Mouse (Mus musculus) heart, embryonic 12.5 days (tissue): ENCODE results near the gene Naglu. TPM values are rescaled to one million over a fixed set of nuclear protein-coding genes. Genes with fewer than 3 reads are reported as not detected.

Experiments
- ATAC-seq: fragments of 200-750 bp; cut with Nextera tagmentation; 2 replicates; pipeline ENCODE4 v1.8.0; 2017; ENCODE audit warnings: moderate TSS enrichment, moderate library complexity; ENCODE audit not compliant: insufficient number of reproducible peaks, low FRiP score
- H3K27ac ChIP-seq: fragments of 300-500 bp; sonication (generic); 2 replicates; pipeline ENCODE4 v1.5.1; 2016; ENCODE audit warnings: mild to moderate bottlenecking, moderate library complexity; ENCODE audit not compliant: poor library complexity, severe bottlenecking
- H3K27me3 ChIP-seq: fragments of 300-500 bp; sonication (generic); replicated peaks from 2 replicates; pipeline ENCODE4 v1.6.1; 2016; ENCODE audit warnings: mild to moderate bottlenecking, moderate library complexity
- H3K36me3 ChIP-seq: fragments of 300-500 bp; sonication (generic); 2 replicates; pipeline ENCODE4 v1.6.1; 2016; ENCODE audit warnings: mild to moderate bottlenecking, moderate library complexity
- H3K4me1 ChIP-seq: fragments of 300-500 bp; sonication (generic); replicated peaks from 2 replicates; pipeline ENCODE4 v1.6.1; 2016; ENCODE audit warnings: mild to moderate bottlenecking
- H3K4me2 ChIP-seq: fragments of 300-500 bp; sonication (generic); 2 replicates; pipeline ENCODE4 v1.6.1; 2016; ENCODE audit warnings: mild to moderate bottlenecking, moderate library complexity
- H3K4me3 ChIP-seq: fragments of 300-500 bp; sonication (generic); 2 replicates; pipeline ENCODE4 v1.5.1; 2016; ENCODE audit warnings: mild to moderate bottlenecking
- H3K9ac ChIP-seq: fragments of 300-500 bp; sonication (generic); 2 replicates; pipeline ENCODE4 v1.6.1; 2016; ENCODE audit warnings: mild to moderate bottlenecking, moderate library complexity
- H3K9me3 ChIP-seq: fragments of 300-500 bp; sonication (generic); replicated peaks from 2 replicates; pipeline ENCODE4 v1.6.1; 2016; ENCODE audit warnings: mild to moderate bottlenecking, moderate library complexity
- WGBS: fragments of 180-500 bp; shearing (Covaris S2); methylation state at CpG from one replicate; pipeline ENCODE4 v1.1.7; 2016; 5-methylcytosine and 5-hydroxymethylcytosine counted together
- polyA plus RNA-seq: library from polyadenylated mRNA; unstranded; fragments of >200 nt; fragmentation: Nextera tagmentation; extraction: Ambion mirVana; gene quantifications from 2 replicates; pipeline ENCODE4 v1.2.1, GENCODE M21; 2016

The Naglu gene
- polyA plus RNA-seq, 1 experiment from 2014 or later = 18.1 TPM

- ATAC-seq = no peak
- Histone ChIP-seq H3K4me3 (no peak overlapping the region), H3K9ac (no peak overlapping the region), H3K4me1 (no peaks in the 10 kb centered on the region), H3K4me2 (no peak overlapping the region), H3K9me3 (no peaks in the 10 kb centered on the region), H3K27me3 (no peaks in the 10 kb centered on the region), H3K27ac (no peak overlapping the region), H3K36me3 (peaks cover 91% of the 10 kb centered on the region)
- 73% methylated on average over 10 of the region's 10 CpGs for WGBS
Measured at GRCm38 (mm10) chr11:101037795-101038194, 32.0 kb upstream of the Naglu start.

GRCm38 (mm10) chr11:101045826-101046225 is 24.0 kb upstream of the Naglu start:
- Histone ChIP-seq H3K4me2 (no peak overlapping the region), H3K27me3 (no peaks in the 10 kb centered on the region), H3K9ac (no peak overlapping the region), H3K4me1 (peaks cover 14% of the 10 kb centered on the region), H3K27ac (no peak overlapping the region), H3K4me3 (no peak overlapping the region), H3K9me3 (no peaks in the 10 kb centered on the region), H3K36me3 (peaks cover 99% of the 10 kb centered on the region)
- ATAC-seq = no peak
- 91% methylated on average over 4 of the region's 4 CpGs for WGBS

- 31% methylated on average over 9 of the region's 9 CpGs for WGBS
- H3K4me1 ChIP-seq = peaks cover 14% of the 10 kb centered on the region
- no peak for ATAC-seq
- H3K9ac ChIP-seq = peak overlapping the region; percentile 35; the same call in 1 of the 2 replicates
- H3K27ac ChIP-seq = peak overlapping the region; percentile 39; the same call in 1 of the 2 replicates
- no peak overlapping the region for H3K4me3 ChIP-seq
- peaks cover 97% of the 10 kb centered on the region for H3K36me3 ChIP-seq
- no peak overlapping the region for H3K4me2 ChIP-seq
- no peaks in the 10 kb centered on the region for H3K9me3 ChIP-seq
- H3K27me3 ChIP-seq = no peaks in the 10 kb centered on the region
Measured at GRCm38 (mm10) chr11:101046440-101046839, 23.4 kb upstream of the Naglu start.

GRCm38 (mm10) chr11:101047502-101047901 is 22.3 kb upstream of the Naglu start:
- H3K9ac ChIP-seq = no peak overlapping the region
- no peaks in the 10 kb centered on the region for H3K27me3 ChIP-seq
- no peaks in the 10 kb centered on the region for H3K9me3 ChIP-seq
- peaks cover 14% of the 10 kb centered on the region for H3K4me1 ChIP-seq
- 76% methylated on average over 3 of the region's 3 CpGs for WGBS
- peaks cover 98% of the 10 kb centered on the region for H3K36me3 ChIP-seq
- no peak overlapping the region for H3K27ac ChIP-seq
- no peak for ATAC-seq
- H3K4me2 ChIP-seq = no peak overlapping the region
- H3K4me3 ChIP-seq = no peak overlapping the region

GRCm38 (mm10) chr11:101050359-101050758 is 19.5 kb upstream of the Naglu start:
- H3K27ac ChIP-seq = no peak overlapping the region
- no peaks in the 10 kb centered on the region for H3K27me3 ChIP-seq
- peaks cover 4% of the 10 kb centered on the region for H3K9me3 ChIP-seq
- H3K9ac ChIP-seq = no peak overlapping the region
- H3K4me3 ChIP-seq = no peak overlapping the region
- no peak for ATAC-seq
- peaks cover 16% of the 10 kb centered on the region for H3K4me1 ChIP-seq
- H3K36me3 ChIP-seq = peaks cover 97% of the 10 kb centered on the region
- WGBS = 90% methylated on average over 9 of the region's 9 CpGs
- no peak overlapping the region for H3K4me2 ChIP-seq

- no peak for ATAC-seq
- no peak overlapping the region for H3K9ac ChIP-seq
Measured at GRCm38 (mm10) chr11:101051051-101051493, 18.7 kb upstream of the Naglu start.

GRCm38 (mm10) chr11:101051617-101052016 is 18.2 kb upstream of the Naglu start:
- ATAC-seq = no peak
- Histone ChIP-seq H3K4me3 (no peak overlapping the region), H3K36me3 (peaks cover 91% of the 10 kb centered on the region), H3K27me3 (no peaks in the 10 kb centered on the region), H3K4me1 (peaks cover 22% of the 10 kb centered on the region), H3K4me2 (no peak overlapping the region), H3K9me3 (peaks cover 4% of the 10 kb centered on the region), H3K9ac (no peak overlapping the region), H3K27ac (no peak overlapping the region)
- whole genome bisulfite sequencing = 74% methylated on average over 8 of the region's 8 CpGs

More at GRCm38 (mm10) chr11:101051051-101051493, 18.7 kb upstream of the Naglu start:
- no peak overlapping the region for H3K4me2 ChIP-seq
- H3K9me3 ChIP-seq = peaks cover 4% of the 10 kb centered on the region
- H3K4me1 ChIP-seq = peaks cover 22% of the 10 kb centered on the region
- H3K27ac ChIP-seq = no peak overlapping the region
- H3K27me3 ChIP-seq = no peaks in the 10 kb centered on the region
- no peak overlapping the region for H3K4me3 ChIP-seq
- peaks cover 97% of the 10 kb centered on the region for H3K36me3 ChIP-seq
- 82% methylated on average over 6 of the region's 6 CpGs for WGBS

GRCm38 (mm10) chr11:101052751-101053473 is 16.9 kb upstream of the Naglu start:
- H3K27me3 ChIP-seq = no peaks in the 10 kb centered on the region
- no peak overlapping the region for H3K9ac ChIP-seq
- H3K4me3 ChIP-seq = no peak overlapping the region
- H3K36me3 ChIP-seq = peaks cover 78% of the 10 kb centered on the region
- peaks cover 4% of the 10 kb centered on the region for H3K9me3 ChIP-seq
- peaks cover 27% of the 10 kb centered on the region for H3K4me1 ChIP-seq
- ATAC-seq = no peak
- H3K4me2 ChIP-seq = no peak overlapping the region
- WGBS = 94% methylated on average over 10 of the region's 10 CpGs
- H3K27ac ChIP-seq = no peak overlapping the region

GRCm38 (mm10) chr11:101053974-101054373 is 15.8 kb upstream of the Naglu start:
- WGBS = 100% methylated on average over 1 of the region's 1 CpGs
- Histone ChIP-seq H3K4me2 (no peak overlapping the region), H3K27ac (no peak overlapping the region), H3K4me1 (peaks cover 38% of the 10 kb centered on the region), H3K9ac (no peak overlapping the region), H3K4me3 (no peak overlapping the region), H3K9me3 (peaks cover 4% of the 10 kb centered on the region), H3K27me3 (no peaks in the 10 kb centered on the region), H3K36me3 (peaks cover 68% of the 10 kb centered on the region)
- no peak for ATAC-seq

GRCm38 (mm10) chr11:101055418-101055817 is 14.4 kb upstream of the Naglu start:
- 66% methylated on average over 14 of the region's 14 CpGs for WGBS
- Histone ChIP-seq H3K27me3 (no peaks in the 10 kb centered on the region), H3K4me3 (no peak overlapping the region), H3K36me3 (peaks cover 53% of the 10 kb centered on the region), H3K9me3 (peaks cover 4% of the 10 kb centered on the region), H3K4me2 (no peak overlapping the region), H3K9ac (no peak overlapping the region), H3K27ac (no peak overlapping the region), H3K4me1 (peaks cover 52% of the 10 kb centered on the region)
- ATAC-seq = no peak

GRCm38 (mm10) chr11:101056885-101057284 is 12.9 kb upstream of the Naglu start:
- Histone ChIP-seq H3K4me1 (peaks cover 67% of the 10 kb centered on the region), H3K27ac (peak overlapping the region; percentile 99), H3K9ac (peak overlapping the region; percentile 41), H3K27me3 (no peaks in the 10 kb centered on the region), H3K9me3 (peaks cover 4% of the 10 kb centered on the region), H3K4me3 (no peak overlapping the region), H3K4me2 (peak overlapping the region; percentile 11; the same call in 1 of the 2 replicates), H3K36me3 (peaks cover 48% of the 10 kb centered on the region)
- ATAC-seq = peak; percentile 30
- WGBS = 18% methylated on average over 8 of the region's 8 CpGs
